9 mouse cellular contexts compared by ENCODE assay signal in genomic region chr10:62410943-62411342, GRCm38 (mm10). TPM values are rescaled to one million over a fixed set of nuclear protein-coding genes. Genes with fewer than 3 reads are reported as not detected.
DNase-seq lines count a peak whose midpoint lies in the region; ATAC-seq lines count a peak whose summit lies in the region.
"Had no signal": no experiment of that assay in that cellular context is flagged by ENCODE, and none has a peak within 500 bp of the region (broad histone marks: within the 10 kb centered on the region; RNA-seq: fewer than 3 reads in every experiment).

No protein-coding gene starts in this region.

- H3K4me3 ChIP-seq in intestine, embryonic 14.5 days (ENCODE audit: low read depth, low read length), result no peak overlapping the region
- no peak overlapping the region for H3K4me3 ChIP-seq in intestine, embryonic 16.5 days (ENCODE audit: low read length)
- no peak overlapping the region for H3K4me3 ChIP-seq in forebrain, embryonic 14.5 days (ENCODE audit: low read depth, low read length)
- no peak overlapping the region for H3K4me3 ChIP-seq in midbrain, embryonic 11.5 days (ENCODE audit: low read depth, low read length)
- H3K4me3 ChIP-seq: myocyte had no signal

- H3K36me3 ChIP-seq in intestine, embryonic 14.5 days (ENCODE audit: control insufficient read depth, insufficient read depth, low read length), result no peaks in the 10 kb centered on the region
- no peaks in the 10 kb centered on the region for H3K36me3 ChIP-seq in intestine, embryonic 16.5 days (ENCODE audit: control insufficient read depth, insufficient read depth, low read length)
- no peaks in the 10 kb centered on the region for H3K36me3 ChIP-seq in forebrain, embryonic 14.5 days (ENCODE audit: control insufficient read depth, insufficient read depth, low read length)
- H3K36me3 ChIP-seq in midbrain, embryonic 11.5 days (ENCODE audit: control insufficient read depth, insufficient read depth, low read length), result no peaks in the 10 kb centered on the region

- peaks cover 7% of the 10 kb centered on the region; the same call in 1 of the 2 replicates for H3K4me1 ChIP-seq in intestine, embryonic 14.5 days (replicated peaks; ENCODE audit: control insufficient read depth, insufficient read depth, low read length)
- H3K4me1 ChIP-seq in intestine, embryonic 16.5 days (ENCODE audit: control insufficient read depth, insufficient read depth, low read length), result peaks cover 18% of the 10 kb centered on the region; the same call in 1 of the 2 replicates
- no peaks in the 10 kb centered on the region for H3K4me1 ChIP-seq in forebrain, embryonic 14.5 days (ENCODE audit: control insufficient read depth, insufficient read depth, low read length)
- H3K4me1 ChIP-seq in midbrain, embryonic 11.5 days (ENCODE audit: control insufficient read depth, insufficient read depth, low read length), result no peaks in the 10 kb centered on the region; the same call in 1 of the 2 replicates

- no peak overlapping the region for H3K9ac ChIP-seq in intestine, embryonic 14.5 days (ENCODE audit: low read length)
- H3K9ac ChIP-seq in intestine, embryonic 16.5 days (ENCODE audit: low read depth, low read length), result no peak overlapping the region
- no peak overlapping the region for H3K9ac ChIP-seq in forebrain, embryonic 14.5 days (ENCODE audit: low read length)
- no peak overlapping the region for H3K9ac ChIP-seq in midbrain, embryonic 11.5 days (ENCODE audit: low read length)

- no peak overlapping the region for H3K4me2 ChIP-seq in intestine, embryonic 14.5 days (ENCODE audit: low read length)
- H3K4me2 ChIP-seq in intestine, embryonic 16.5 days (ENCODE audit: low read depth, low read length), result no peak overlapping the region
- no peak overlapping the region for H3K4me2 ChIP-seq in forebrain, embryonic 14.5 days (ENCODE audit: low read length)
- no peak overlapping the region for H3K4me2 ChIP-seq in midbrain, embryonic 11.5 days

- H3K9me3 ChIP-seq in intestine, embryonic 14.5 days (ENCODE audit: control insufficient read depth, low read length), result no peaks in the 10 kb centered on the region
- no peaks in the 10 kb centered on the region for H3K9me3 ChIP-seq in intestine, embryonic 16.5 days (ENCODE audit: control insufficient read depth, low read length)
- no peaks in the 10 kb centered on the region for H3K9me3 ChIP-seq in forebrain, embryonic 14.5 days (replicated peaks; ENCODE audit: control insufficient read depth, low read length)
- H3K9me3 ChIP-seq in midbrain, embryonic 11.5 days (ENCODE audit: control insufficient read depth, low read length), result no peaks in the 10 kb centered on the region

- H3K27ac ChIP-seq in intestine, embryonic 14.5 days (ENCODE audit: low read depth), result no peak overlapping the region
- H3K27ac ChIP-seq in intestine, embryonic 16.5 days (ENCODE audit: low read length), result no peak overlapping the region
- H3K27ac ChIP-seq in forebrain, embryonic 14.5 days (ENCODE audit: low read depth, low read length), result no peak overlapping the region
- no peak overlapping the region for H3K27ac ChIP-seq in midbrain, embryonic 11.5 days (ENCODE audit: low read depth, low read length)

- no peak for ATAC-seq in intestine, embryonic 14.5 days (replicated peaks; ENCODE audit: low FRiP score, low TSS enrichment, low read depth)
- no peak for ATAC-seq in intestine, embryonic 16.5 days
- peak; percentile 66; the same call in 1 of the 2 replicates for ATAC-seq in forebrain, embryonic 14.5 days
- peak; percentile 83 to 92 for ATAC-seq in hematopoietic stem cell, adult 5-6 weeks (replicated peaks in 1 of 2; ENCODE audit: insufficient read depth in 1 of 2, low FRiP score in 2 of 2, low TSS enrichment in 1 of 2, low read depth in 1 of 2, poor library complexity in 2 of 2, severe bottlenecking in 2 of 2)
- ATAC-seq in midbrain, embryonic 11.5 days (ENCODE audit: low FRiP score), result peak; percentile 65

- peak; percentile 81 for DNase-seq in intestine, embryonic 14.5 days (ENCODE audit: low spot score)
- DNase-seq in cerebellum, adult 11 months, result peak; percentile 73
- peak; percentile 69 for DNase-seq in forebrain, embryonic 14.5 days (ENCODE audit: low spot score)
- peak; percentile 25 for DNase-seq in left cerebral cortex, adult 11 months (ENCODE audit: low spot score)
- peak; percentile 93 for DNase-seq in midbrain, embryonic 11.5 days (ENCODE audit: low spot score, missing footprints)
- DNase-seq in right cerebral cortex, postnatal 36 days (ENCODE audit: low spot score in 2 of 2), result peak; percentile 48 to 56

- no peaks in the 10 kb centered on the region for H3K27me3 ChIP-seq in intestine, embryonic 14.5 days (replicated peaks; ENCODE audit: control insufficient read depth, insufficient read depth, low read length)
- no peaks in the 10 kb centered on the region for H3K27me3 ChIP-seq in intestine, embryonic 16.5 days (replicated peaks; ENCODE audit: control insufficient read depth, insufficient read depth, low read length)
- H3K27me3 ChIP-seq in forebrain, embryonic 14.5 days (replicated peaks; ENCODE audit: control insufficient read depth, insufficient read depth, low read length), result no peaks in the 10 kb centered on the region
- no peaks in the 10 kb centered on the region for H3K27me3 ChIP-seq in midbrain, embryonic 11.5 days (ENCODE audit: control insufficient read depth, insufficient read depth, low read length)

- 16% methylated on average over 5 of the region's 5 CpGs for WGBS in intestine, embryonic 14.5 days
- 11% methylated on average over 5 of the region's 5 CpGs for WGBS in intestine, embryonic 16.5 days
- WGBS in forebrain, embryonic 14.5 days, result 9% methylated on average over 5 of the region's 5 CpGs
- WGBS in midbrain, embryonic 11.5 days, result 17% methylated on average over 5 of the region's 5 CpGs

RNA-seq across cellular contexts. Expression of gene Hkdc1, which starts 11.3 kb away (rescaled TPM):
- polyA plus RNA-seq in intestine, embryonic 14.5 days (2014; fragmentation: Nextera tagmentation; extraction: Ambion mirVana), result 4.5 and 5.8 TPM in 2 replicates
- 45.8 and 56.1 TPM in 2 replicates for polyA plus RNA-seq in intestine, embryonic 16.5 days (2015; fragmentation: Nextera tagmentation; extraction: Ambion mirVana)
- 0.15 and 0.16 TPM in 2 replicates for polyA plus RNA-seq in forebrain, embryonic 14.5 days (2014; fragmentation: Nextera tagmentation; extraction: Ambion mirVana)
- total RNA-seq in hematopoietic stem cell, adult 5-6 weeks (2017), result not detected in 2 replicates
- 0.07 and 0.11 TPM in 2 replicates for polyA plus RNA-seq in midbrain, embryonic 11.5 days (2014; fragmentation: Nextera tagmentation; extraction: Ambion mirVana)

RNA-seq across cellular contexts. Expression of gene Hk1, which starts 31.2 kb away (rescaled TPM):
- 20.3 and 24.1 TPM in 2 replicates for polyA plus RNA-seq in intestine, embryonic 14.5 days (2014; fragmentation: Nextera tagmentation; extraction: Ambion mirVana)
- 25.5 and 27.6 TPM in 2 replicates for polyA plus RNA-seq in intestine, embryonic 16.5 days (2015; fragmentation: Nextera tagmentation; extraction: Ambion mirVana)
- polyA plus RNA-seq in forebrain, embryonic 14.5 days (2014; fragmentation: Nextera tagmentation; extraction: Ambion mirVana), result 31.0 and 48.9 TPM in 2 replicates
- 99.6 and 155 TPM in 2 replicates for total RNA-seq in hematopoietic stem cell, adult 5-6 weeks (2017)
- polyA plus RNA-seq in midbrain, embryonic 11.5 days (2014; fragmentation: Nextera tagmentation; extraction: Ambion mirVana), result 19.3 and 23.4 TPM in 2 replicates

RNA-seq across cellular contexts. Expression of gene 4930507D05Rik, which starts 38.3 kb away (rescaled TPM):
- 0.37 and 0.59 TPM in 2 replicates for polyA plus RNA-seq in intestine, embryonic 14.5 days (2014; fragmentation: Nextera tagmentation; extraction: Ambion mirVana)
- 0.17 and 0.45 TPM in 2 replicates for polyA plus RNA-seq in intestine, embryonic 16.5 days (2015; fragmentation: Nextera tagmentation; extraction: Ambion mirVana)
- polyA plus RNA-seq in forebrain, embryonic 14.5 days (2014; fragmentation: Nextera tagmentation; extraction: Ambion mirVana), result 1.1 and 1.4 TPM in 2 replicates
- 0.69 and 2.6 TPM in 2 replicates for total RNA-seq in hematopoietic stem cell, adult 5-6 weeks (2017)
- polyA plus RNA-seq in midbrain, embryonic 11.5 days (2014; fragmentation: Nextera tagmentation; extraction: Ambion mirVana), result 1.2 and 1.7 TPM in 2 replicates

RNA-seq across cellular contexts. Expression of gene Supv3l1, which starts 38.6 kb away (rescaled TPM):
- 31.2 and 34.0 TPM in 2 replicates for polyA plus RNA-seq in intestine, embryonic 14.5 days (2014; fragmentation: Nextera tagmentation; extraction: Ambion mirVana)
- 29.3 and 33.2 TPM in 2 replicates for polyA plus RNA-seq in intestine, embryonic 16.5 days (2015; fragmentation: Nextera tagmentation; extraction: Ambion mirVana)
- 22.3 and 22.6 TPM in 2 replicates for polyA plus RNA-seq in forebrain, embryonic 14.5 days (2014; fragmentation: Nextera tagmentation; extraction: Ambion mirVana)
- total RNA-seq in hematopoietic stem cell, adult 5-6 weeks (2017), result 45.0 and 48.8 TPM in 2 replicates
- polyA plus RNA-seq in midbrain, embryonic 11.5 days (2014; fragmentation: Nextera tagmentation; extraction: Ambion mirVana), result 29.1 and 31.6 TPM in 2 replicates

Comparison
In these comparisons a context has a peak if more than half of its experiments do, and no peak if none do; other contexts are left out.
1. ATAC-seq: peak in forebrain, embryonic 14.5 days (single experiment), hematopoietic stem cell, adult 5-6 weeks (2 of 2) and midbrain, embryonic 11.5 days (single experiment); none in intestine, embryonic 14.5 days (single experiment) and intestine, embryonic 16.5 days (single experiment).
2. DNase-seq: peak in every context shown above with its lines; median percentile 93 in midbrain, embryonic 11.5 days; 81 in intestine, embryonic 14.5 days; 73 in cerebellum, adult 11 months; 69 in forebrain, embryonic 14.5 days; 52 in right cerebral cortex, postnatal 36 days; 25 in left cerebral cortex, adult 11 months.